Mouse (Mus musculus) liver, adult 2 months (tissue): Measurements from ENCODE around the gene Tspan33. TPM values are rescaled to one million over a fixed set of nuclear protein-coding genes. Genes with fewer than 3 reads are reported as not detected.

ENCODE experiments used
- DNase-seq: peaks from one replicate; pipeline ENCODE4 v3.0.0-alpha.2; 2011; ENCODE audit warnings: low read depth, low spot score; ENCODE audit errors: extremely low read depth
- H3K27ac ChIP-seq: fragments of 200-500 bp; replicated peaks from 2 replicates; pipeline ENCODE4 v1.5.1; 2012; ENCODE audit warnings: low read depth, mild to moderate bottlenecking, control low read depth, inconsistent platforms, low read length; ENCODE audit not compliant: insufficient read depth
- H3K27me3 ChIP-seq: fragments of 200-500 bp; 2 replicates; pipeline ENCODE4 v1.6.1; 2012; ENCODE audit warnings: mild to moderate bottlenecking, moderate library complexity, low read length, inconsistent platforms; ENCODE audit not compliant: control insufficient read depth, insufficient read depth
- H3K36me3 ChIP-seq: fragments of 200-500 bp; 2 replicates; pipeline ENCODE4 v1.6.1; 2012; ENCODE audit warnings: low read length, inconsistent platforms; ENCODE audit not compliant: control insufficient read depth, insufficient read depth
- H3K4me1 ChIP-seq: fragments of 200-500 bp; 2 replicates; pipeline ENCODE4 v1.6.1; 2011; ENCODE audit warnings: low read length; ENCODE audit not compliant: control insufficient read depth, insufficient read depth
- H3K4me3 ChIP-seq: fragments of 200-500 bp; 2 replicates; pipeline ENCODE4 v1.5.1; 2011; ENCODE audit warnings: low read depth, mild to moderate bottlenecking, control low read depth, low read length, moderate library complexity; ENCODE audit not compliant: insufficient read depth
- H3K79me2 ChIP-seq: fragments of 200-500 bp; 2 replicates; pipeline ENCODE4 v1.6.1; 2012; ENCODE audit warnings: inconsistent platforms, mild to moderate bottlenecking, low read length, moderate library complexity; ENCODE audit not compliant: control insufficient read depth, insufficient read depth
- H3K9ac ChIP-seq: fragments of 200-500 bp; 2 replicates; pipeline ENCODE4 v1.6.1; 2012; ENCODE audit warnings: low read depth, mild to moderate bottlenecking, control low read depth, inconsistent platforms, low read length
- CTCF ChIP-seq: fragments of 200-500 bp; IDR thresholded peaks from 2 replicates; pipeline ENCODE4 v1.5.1; 2011; ENCODE audit warnings: low read depth, low read length, control low read depth
- POLR2A ChIP-seq: fragments of 200-500 bp; IDR thresholded peaks from 2 replicates; pipeline ENCODE4 v1.6.1; 2011; ENCODE audit warnings: low read length, control low read depth; ENCODE audit not compliant: insufficient read depth; ENCODE audit errors: extremely low read depth
- WGBS: fragments of 180-500 bp; shearing (Covaris S2); methylation state at CpG from one replicate; pipeline ENCODE4 v1.1.7; 2018; 5-methylcytosine and 5-hydroxymethylcytosine counted together
- polyA plus RNA-seq: library from polyadenylated mRNA; depleted of rRNA; stranded (reverse); fragments of >200 nt; gene quantifications from 2 replicates; pipeline ENCODE4 v1.2.3, GENCODE M21; 2012; rRNA removed
- total RNA-seq: library from RNA; depleted of rRNA; stranded (reverse); fragments of >200 nt; gene quantifications from 2 replicates; pipeline ENCODE4 v1.2.3, GENCODE M21; 2014; rRNA removed

Tspan33 gene
- total RNA-seq (4.2 and 9.3 TPM in 2 replicates), polyA plus RNA-seq (7.0 and 8.5 TPM in 2 replicates)

DNA sequence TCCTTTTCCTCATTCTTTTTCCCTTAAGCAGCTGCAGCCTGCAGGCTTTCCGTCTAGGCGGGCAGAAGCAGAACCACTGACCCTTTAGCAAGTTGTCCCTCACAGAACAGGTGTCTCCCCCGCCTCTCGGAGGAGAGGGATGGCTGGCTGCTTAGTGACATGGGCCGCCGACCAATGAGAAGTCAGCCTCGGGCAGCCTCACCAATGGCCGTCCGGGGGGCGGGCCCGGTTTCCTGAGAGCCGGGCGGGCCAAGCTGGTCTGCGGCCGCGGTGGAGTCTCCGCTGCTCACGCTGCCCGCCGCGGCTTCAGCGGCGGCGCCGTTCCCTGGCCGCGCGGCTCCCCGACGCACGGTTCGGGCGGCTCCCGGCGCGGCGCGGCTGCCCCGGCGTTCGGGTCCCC lies at the start of gene Tspan33:
Gene Tspan33 (plus strand): TSS at position 270 of the 400 bp plus-strand sequence.
- Histone ChIP-seq H3K79me2 (peaks cover 8% of the 10 kb centered on the region; the same call in 1 of the 2 replicates), H3K9ac (peak within 1 kb of the TSS; percentile 90), H3K4me3 (peak within 1 kb of the TSS; percentile 76), H3K27me3 (no peaks in the 10 kb centered on the region), H3K36me3 (no peaks in the 10 kb centered on the region), H3K27ac (peak within 1 kb of the TSS; percentile 30), H3K4me1 (peaks cover 9% of the 10 kb centered on the region)
- peak; percentile 79 for DNase-seq
- under 1% methylated on average over 41 of the region's 41 CpGs for WGBS
- TF ChIP-seq POLR2A (peak; percentile 49; the same call in 1 of the 2 replicates), CTCF (no peak)

GRCm38 (mm10) chr6:29649494-29650169 lies 44.4 kb upstream of the Tspan33 start:
- H3K27me3 ChIP-seq = no peaks in the 10 kb centered on the region
- 30% methylated on average over 14 of the region's 14 CpGs for WGBS
- no peak overlapping the region for H3K27ac ChIP-seq
- no peak overlapping the region for H3K4me3 ChIP-seq
- H3K4me1 ChIP-seq = peaks cover 2% of the 10 kb centered on the region; the same call in 1 of the 2 replicates
- TF ChIP-seq CTCF (peak; percentile 84), POLR2A (no peak)
- H3K79me2 ChIP-seq = no peaks in the 10 kb centered on the region
- no peaks in the 10 kb centered on the region for H3K36me3 ChIP-seq
- DNase-seq = peak; percentile 79
- H3K9ac ChIP-seq = no peak overlapping the region

- Histone ChIP-seq H3K27ac (no peak overlapping the region), H3K27me3 (no peaks in the 10 kb centered on the region), H3K4me3 (no peak overlapping the region), H3K9ac (no peak overlapping the region), H3K36me3 (no peaks in the 10 kb centered on the region), H3K79me2 (no peaks in the 10 kb centered on the region), H3K4me1 (peaks cover 2% of the 10 kb centered on the region; the same call in 1 of the 2 replicates)
- TF ChIP-seq POLR2A (no peak), CTCF (no peak)
- 43% methylated on average over 10 of the region's 10 CpGs for WGBS
- no peak for DNase-seq
Measured at GRCm38 (mm10) chr6:29650170-29650549, 43.9 kb upstream of the Tspan33 start.

DNA sequence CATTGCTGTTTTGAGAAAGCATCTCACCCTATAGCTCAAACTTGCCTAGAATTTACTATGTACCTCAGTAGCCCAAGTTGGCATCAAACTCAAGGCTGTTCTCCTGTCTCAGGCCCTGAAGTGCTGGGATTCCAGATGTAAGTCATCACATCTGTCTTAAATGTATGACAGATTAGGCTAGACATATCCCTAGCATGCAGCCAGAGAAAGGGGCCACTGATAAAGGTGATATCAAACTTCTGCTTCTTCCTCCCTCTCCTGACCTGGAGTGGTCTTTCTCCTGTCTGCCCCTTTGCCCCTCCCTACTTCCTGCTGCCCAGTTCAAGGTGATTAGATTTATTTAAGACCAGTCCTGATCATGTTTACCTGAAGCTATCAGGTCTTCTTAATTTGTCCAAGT lies 40.8 kb upstream of the Tspan33 start:
- Histone ChIP-seq H3K27ac (no peak overlapping the region), H3K4me1 (peaks cover 2% of the 10 kb centered on the region; the same call in 1 of the 2 replicates), H3K9ac (no peak overlapping the region), H3K27me3 (no peaks in the 10 kb centered on the region), H3K4me3 (no peak overlapping the region), H3K79me2 (no peaks in the 10 kb centered on the region), H3K36me3 (no peaks in the 10 kb centered on the region)
- no peak for TF ChIP-seq POLR2A
- TF ChIP-seq CTCF = no peak
- DNase-seq = no peak

DNA sequence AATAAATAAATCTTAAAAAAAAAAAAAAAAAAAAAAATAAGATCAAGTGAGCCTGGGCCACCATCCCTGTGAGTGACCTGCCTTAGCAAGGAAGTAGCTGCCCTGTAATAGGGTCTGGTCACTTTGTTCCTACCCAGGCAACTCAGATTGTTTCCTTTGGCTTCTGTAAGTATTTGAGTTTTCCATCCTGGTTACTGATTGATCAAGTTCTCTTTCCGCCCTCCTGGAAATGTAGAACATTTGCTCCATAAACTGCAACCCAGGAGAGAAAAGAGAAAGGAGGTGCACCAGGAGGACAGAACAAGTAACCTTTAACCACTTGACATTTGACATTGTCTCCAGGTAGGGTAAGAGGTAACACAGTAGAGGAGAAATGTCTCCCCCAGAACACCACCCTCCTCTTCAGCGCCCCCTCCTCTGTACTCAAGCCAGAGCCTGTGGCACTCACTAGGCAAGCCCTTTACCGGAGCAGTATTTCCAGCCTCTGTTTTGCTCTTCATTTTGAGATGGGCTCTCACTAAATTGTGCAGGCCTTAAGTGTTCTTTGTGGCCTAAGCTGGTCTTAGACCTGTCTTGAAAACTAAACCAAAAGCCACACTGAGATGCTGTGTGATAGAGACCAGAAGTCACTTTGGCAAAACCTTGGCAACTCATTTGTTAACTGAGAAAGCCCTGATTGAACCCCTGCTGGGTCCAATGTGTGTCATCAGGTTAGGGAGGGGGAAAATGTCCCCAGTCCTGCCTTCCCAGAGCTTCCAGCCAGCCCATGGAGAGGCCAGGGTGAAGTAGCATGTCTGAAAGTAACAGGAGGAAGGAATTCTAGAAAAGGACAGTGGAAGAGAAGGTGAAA lies 35.2 kb upstream of the Tspan33 start:
- 39% methylated on average over 3 of the region's 3 CpGs for WGBS
- H3K27ac ChIP-seq = peak overlapping the region; percentile 99
- peak; percentile 98 for DNase-seq

More for the DNA sequence above, 35.2 kb upstream of the Tspan33 start:
- TF ChIP-seq POLR2A = no peak
- H3K79me2 ChIP-seq = no peaks in the 10 kb centered on the region
- H3K27me3 ChIP-seq = no peaks in the 10 kb centered on the region
- no peaks in the 10 kb centered on the region for H3K36me3 ChIP-seq
- peaks cover 9% of the 10 kb centered on the region for H3K4me1 ChIP-seq
- H3K9ac ChIP-seq = peak overlapping the region; percentile 59
- 0 out of 2 replicates have a peak overlapping the region, but pooled peaks have one; percentile 1 for H3K4me3 ChIP-seq
